Mouse (Mus musculus) left cerebral cortex, postnatal 36 days (tissue): ENCODE measurements around the gene Cacna2d4. TPM values are rescaled to one million over a fixed set of nuclear protein-coding genes. Genes with fewer than 3 reads are reported as not detected.
"Not testable (repeated sequence)": the region's sequence is repeated elsewhere in the genome, so short reads cannot be mapped to it uniquely, and the experiment has no call there.

Experiments
- DNase-seq, 2 experiments: peaks; one replicate each; pipeline ENCODE4 v3.0.0; 2021 to 2022; ENCODE audit warnings: low spot score in 2 of 2, mixed read lengths in 1 of 2
- intact Hi-C: fragments of 180-260 bp; cut with DNase I; formaldehyde crosslinking; loops from one replicate; pipeline ENCODE4 v1.15.1; 2025
- total RNA-seq, 2 experiments: library from RNA; stranded (reverse); gene quantifications; 2 replicates each; pipeline ENCODE4 v1.2.3; 2021

Gene Cacna2d4
- total RNA-seq, 2 experiments from 2014 or later: 2.2 to 2.5 TPM

- intact Hi-C loops: loop anchor here (1.0 to 5.0 kb wide), 2 partner anchors 17 to 48 kb away; no protein-coding TSS in a partner anchor
- peak in 1 of 2 experiments; percentile 51 for DNase-seq
These were observed 93.6 kb downstream of the Cacna2d4 start for GRCm38 (mm10) chr6:119329936-119330335.

- peak; percentile 74 to 81 for DNase-seq
- intact Hi-C loops: no loop called here
These were observed 94.2 kb downstream of the Cacna2d4 start, which contains the start of gene Lrtm2 for GRCm38 (mm10) chr6:119330506-119330905. Gene Lrtm2 (minus strand): TSS chr6:119330766.

- intact Hi-C loops: no loop called here
- DNase-seq: no peak
These were observed 95.8 kb downstream of the Cacna2d4 start for GRCm38 (mm10) chr6:119332111-119332510.

GRCm38 (mm10) chr6:119333202-119333601, 96.9 kb downstream of the Cacna2d4 start:
- DNase-seq: no peak
- intact Hi-C loops: no loop called here

- no peak for DNase-seq
- intact Hi-C loops: no loop called here
These were observed 97.5 kb downstream of the Cacna2d4 start for GRCm38 (mm10) chr6:119333831-119334230.

GRCm38 (mm10) chr6:119336124-119336523, 99.8 kb downstream of the Cacna2d4 start:
- intact Hi-C loops: no loop called here
- DNase-seq: no peak

- DNase-seq: no peak
- intact Hi-C loops: no loop called here
These were observed 101.0 kb downstream of the Cacna2d4 start for GRCm38 (mm10) chr6:119337287-119337686.

GRCm38 (mm10) chr6:119338121-119338912, 102.0 kb downstream of the Cacna2d4 start:
- DNase-seq: no peak
- intact Hi-C loops: no loop called here

- intact Hi-C loops: no loop called here
- DNase-seq: no peak
These were observed 105.1 kb downstream of the Cacna2d4 start for GRCm38 (mm10) chr6:119341409-119341808.

GRCm38 (mm10) chr6:119346257-119346656, 109.9 kb downstream of the Cacna2d4 start:
- intact Hi-C loops: loop anchor here (5.0 kb wide), 3 partner anchors 64 to 239 kb away; no protein-coding TSS in a partner anchor
- no peak for DNase-seq

GRCm38 (mm10) chr6:119347813-119348212, 111.5 kb downstream of the Cacna2d4 start:
- intact Hi-C loops: loop anchor here (1.0 to 5.0 kb wide), 4 partner anchors 66 to 241 kb away; no protein-coding TSS in a partner anchor
- DNase-seq: no peak

GRCm38 (mm10) chr6:119348234-119348633, 111.9 kb downstream of the Cacna2d4 start:
- intact Hi-C loops: loop anchor here (1.0 to 5.0 kb wide), 4 partner anchors 66 to 241 kb away; no protein-coding TSS in a partner anchor
- peak; percentile 68 to 83 for DNase-seq

- no peak for DNase-seq
- intact Hi-C loops: no loop called here
These were observed 114.4 kb downstream of the Cacna2d4 start for GRCm38 (mm10) chr6:119350703-119351198.

GRCm38 (mm10) chr6:119351656-119352055, 115.3 kb downstream of the Cacna2d4 start:
- intact Hi-C loops: no loop called here
- no peak for DNase-seq

GRCm38 (mm10) chr6:119352501-119352900, 116.2 kb downstream of the Cacna2d4 start:
- DNase-seq: no peak
- intact Hi-C loops: no loop called here

- DNase-seq: no peak
- intact Hi-C loops: no loop called here
These were observed 121.8 kb downstream of the Cacna2d4 start for GRCm38 (mm10) chr6:119358020-119358571.

GRCm38 (mm10) chr6:119360250-119360649, 123.9 kb downstream of the Cacna2d4 start:
- intact Hi-C loops: not testable (repeated sequence)

GRCm38 (mm10) chr6:119360925-119361702, 124.8 kb downstream of the Cacna2d4 start:
- intact Hi-C loops: no loop called here
- no peak for DNase-seq

More at GRCm38 (mm10) chr6:119360250-119360649, 123.9 kb downstream of the Cacna2d4 start:
- not testable (repeated sequence) for DNase-seq

GRCm38 (mm10) chr6:119363593-119363992, 127.3 kb downstream of the Cacna2d4 start:
- DNase-seq: no peak
- intact Hi-C loops: no loop called here

GRCm38 (mm10) chr6:119366800-119367199, 130.5 kb downstream of the Cacna2d4 start:
- intact Hi-C loops, DNase-seq: not testable (repeated sequence)
